Mouse (Mus musculus) C2C12 (cell line): Measurements from ENCODE around the gene Pdcd6ip.

Source experiments
- CTCF ChIP-seq: IDR thresholded peaks from one replicate; pipeline ENCODE4 v1.5.1; 2011; ENCODE audit not compliant: control insufficient read depth, insufficient read depth, insufficient read length
- MYOD1 ChIP-seq: IDR thresholded peaks from one replicate; pipeline ENCODE4 v1.6.1; 2011; ENCODE audit warnings: low read depth; ENCODE audit not compliant: control insufficient read depth, insufficient read length

DNA sequence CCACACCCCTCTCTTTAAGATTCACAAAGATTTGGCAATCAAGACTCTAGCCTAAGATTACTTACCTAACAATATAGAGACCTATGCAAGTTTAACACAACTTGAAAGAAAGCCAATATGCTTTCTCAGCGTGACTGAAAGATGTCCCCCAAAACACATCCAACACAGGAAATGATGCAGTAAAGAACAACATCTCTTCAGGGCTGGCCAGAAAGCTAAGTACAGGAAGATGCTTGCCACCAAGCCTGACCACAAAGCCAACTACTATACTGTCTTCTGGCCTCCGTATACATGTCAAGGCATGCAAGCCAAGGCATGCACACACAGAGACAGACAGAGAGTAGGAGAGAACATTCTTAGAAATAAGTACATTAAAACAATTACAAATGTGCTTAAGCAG, 2.0 kb downstream of the Pdcd6ip start:
- no peak for TF ChIP-seq CTCF
- TF ChIP-seq MYOD1 = no peak
